Mouse (Mus musculus): ENCODE results near the gene Bin2. TPM values are rescaled to one million over a fixed set of nuclear protein-coding genes. Genes with fewer than 3 reads are reported as not detected.

Bin2 gene
- total RNA-seq, 2 experiments from 2014 or later: 37.0 to 57.4 TPM

DNA sequence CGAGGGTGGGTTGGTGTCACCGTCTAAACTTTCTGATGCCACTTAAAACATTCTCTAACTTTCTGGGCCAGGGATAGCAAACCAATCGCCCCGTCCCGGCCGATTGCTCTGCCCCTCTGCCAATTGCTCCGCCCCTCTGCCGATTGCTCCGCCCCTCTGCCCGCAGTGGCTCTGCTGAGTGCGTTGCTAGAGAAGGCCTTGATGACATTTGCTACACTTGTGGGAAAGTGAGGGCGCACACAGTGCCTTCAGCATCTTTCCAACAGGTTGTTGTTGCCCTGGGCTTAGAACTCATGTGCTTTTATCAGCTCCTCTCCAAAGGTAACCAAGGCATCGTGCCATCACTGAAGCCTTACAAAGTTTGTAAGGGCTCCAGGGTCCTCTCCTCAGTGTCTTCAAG lies 15.9 kb upstream of the Bin2 start:
- peak; percentile 60 for ATAC-seq (replicated peaks; ENCODE audit: low FRiP score, low TSS enrichment, poor library complexity, severe bottlenecking)

DNA sequence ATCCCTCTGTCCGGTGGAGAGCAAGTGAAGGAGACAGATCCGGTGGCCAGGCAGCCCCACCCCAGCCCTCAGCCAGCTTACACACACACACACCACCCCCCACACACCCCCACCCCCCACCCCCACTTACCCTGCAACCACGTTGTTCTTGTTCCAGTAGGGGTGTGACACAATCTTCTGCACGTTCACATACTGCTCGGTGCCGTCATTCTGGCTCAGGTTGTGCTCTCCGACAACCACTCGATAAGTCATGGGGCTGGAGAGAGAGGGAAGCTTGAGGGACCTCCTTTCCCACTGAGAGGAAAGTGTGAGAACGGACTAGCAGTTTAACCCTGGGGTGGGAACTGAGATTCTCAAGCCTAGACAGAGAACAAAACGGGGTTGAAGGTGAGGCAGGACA lies 15.1 kb upstream of the Bin2 start:
- ATAC-seq (replicated peaks; ENCODE audit: low FRiP score, low TSS enrichment, poor library complexity, severe bottlenecking): no peak

DNA sequence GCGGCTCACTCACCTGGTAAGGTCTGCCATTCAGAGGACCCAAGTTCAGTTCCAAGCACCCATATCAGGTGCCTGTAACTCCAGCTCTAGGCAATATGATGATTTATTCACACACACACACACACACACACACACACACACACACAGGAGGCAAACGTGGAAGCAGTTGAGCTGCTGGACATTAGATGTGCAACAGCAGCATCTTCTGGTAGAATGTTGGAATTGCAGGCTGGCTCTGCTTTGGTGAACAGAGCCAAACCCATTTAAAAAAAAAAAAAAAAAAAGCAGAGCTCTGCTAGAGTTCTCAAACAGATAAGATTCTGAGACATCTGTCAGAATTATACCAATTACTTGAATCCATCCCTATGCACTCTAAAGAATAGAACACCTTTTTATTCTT lies 13.7 kb upstream of the Bin2 start:
- peak; percentile 23 for ATAC-seq (replicated peaks; ENCODE audit: low FRiP score, low TSS enrichment, poor library complexity, severe bottlenecking)

DNA sequence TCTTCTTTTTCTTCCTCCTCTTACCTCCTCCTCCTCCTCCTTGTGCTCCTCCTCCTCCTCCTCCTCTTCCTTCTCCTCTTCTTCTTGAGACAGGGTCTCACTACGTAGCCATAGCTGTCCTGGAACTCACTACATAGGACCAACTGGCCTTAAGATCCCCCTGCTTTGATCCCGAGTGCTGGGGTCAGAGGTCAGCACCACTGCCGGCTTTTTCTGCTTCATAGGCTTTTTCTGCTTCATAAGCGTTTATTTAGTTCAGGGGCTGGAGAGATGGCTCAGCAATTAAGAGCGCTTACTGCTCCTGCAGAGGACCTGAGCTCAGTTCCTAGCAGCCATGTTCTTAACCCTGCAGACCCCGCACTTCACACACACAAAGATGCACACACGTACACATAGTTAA lies 12.4 kb upstream of the Bin2 start:
- no peak for ATAC-seq (replicated peaks; ENCODE audit: low FRiP score, low TSS enrichment, poor library complexity, severe bottlenecking)

DNA sequence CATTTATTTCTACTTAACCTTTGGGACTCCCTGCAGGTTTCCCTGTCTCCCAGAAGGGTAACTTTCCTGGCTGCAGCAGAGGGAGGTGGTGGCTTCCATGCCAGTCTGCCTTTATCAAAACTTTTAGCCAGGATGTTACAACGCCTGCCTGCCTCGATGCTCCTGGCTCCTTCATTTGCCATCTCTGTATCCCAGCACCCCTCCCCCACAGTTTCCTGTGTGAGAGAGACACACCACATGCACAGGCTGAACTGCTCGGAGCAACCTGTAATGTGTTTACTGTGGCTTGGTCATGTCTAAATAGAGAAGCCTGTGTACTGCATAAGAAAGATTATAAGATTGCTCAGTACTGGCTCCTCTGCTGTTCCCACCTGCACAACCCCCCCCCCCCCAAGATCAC lies 11.0 kb upstream of the Bin2 start:
- no peak for ATAC-seq (replicated peaks; ENCODE audit: low FRiP score, low TSS enrichment, poor library complexity, severe bottlenecking)

DNA sequence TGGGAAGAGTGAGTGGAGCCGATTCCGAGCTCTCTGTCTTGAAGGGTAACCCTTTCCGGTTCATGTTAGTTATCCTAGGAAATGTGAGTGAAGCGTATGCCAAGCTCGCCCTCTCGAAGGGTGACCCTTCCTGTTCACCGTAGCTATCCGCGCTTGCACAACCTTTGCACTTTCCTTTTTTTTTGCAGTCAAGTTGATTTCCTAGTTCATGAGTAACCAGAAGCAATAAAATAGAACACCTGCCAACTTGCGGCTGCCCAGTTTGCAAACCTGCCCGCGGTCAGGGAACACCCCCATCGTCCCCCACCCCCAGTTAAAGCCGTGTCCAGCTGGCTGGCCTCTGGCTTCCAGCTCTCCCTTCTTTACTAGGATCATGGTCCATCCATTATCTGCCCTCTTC lies 9.7 kb upstream of the Bin2 start:
- no peak for ATAC-seq (replicated peaks; ENCODE audit: low FRiP score, low TSS enrichment, poor library complexity, severe bottlenecking)

DNA sequence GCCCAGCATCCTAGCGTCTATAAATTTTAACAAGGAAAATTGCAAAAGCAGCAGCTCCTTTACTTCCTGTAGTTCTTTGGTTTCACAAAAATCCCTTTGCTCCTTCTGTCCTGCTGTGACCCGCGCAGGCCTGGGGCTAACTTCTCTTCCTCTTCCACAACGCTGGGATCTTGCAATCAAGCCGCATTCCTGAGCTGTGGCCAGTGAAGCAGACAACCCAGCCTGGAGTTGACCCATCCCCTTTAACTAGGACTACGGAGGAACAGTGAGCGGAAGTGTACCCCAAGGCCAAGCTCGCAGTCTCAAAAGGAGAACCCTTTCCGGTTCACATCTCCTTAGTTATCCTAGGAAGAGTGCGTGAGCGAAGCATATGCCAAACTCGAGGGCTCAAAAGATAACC lies 9.2 kb upstream of the Bin2 start:
- no peak for ATAC-seq (replicated peaks; ENCODE audit: low FRiP score, low TSS enrichment, poor library complexity, severe bottlenecking)

DNA sequence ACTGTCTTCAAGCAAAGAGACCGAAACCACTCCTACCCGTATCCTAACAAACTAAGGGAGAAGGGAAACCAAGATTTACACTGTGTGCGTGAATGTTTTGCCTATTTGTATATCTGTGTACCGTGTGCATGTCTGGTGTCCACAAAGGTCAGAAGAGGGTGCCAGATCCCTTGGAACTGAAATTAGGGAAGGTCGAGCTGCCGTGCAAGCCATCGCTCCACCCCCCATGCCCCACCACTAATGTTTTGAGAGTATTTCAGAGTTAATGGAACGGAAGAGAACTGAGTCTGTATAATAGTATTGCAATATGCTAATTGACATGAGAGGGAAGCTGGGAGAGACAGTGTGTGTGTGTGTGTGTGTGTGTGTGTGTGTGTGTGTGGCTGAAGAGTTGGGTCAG lies 8.3 kb upstream of the Bin2 start:
- ATAC-seq (replicated peaks; ENCODE audit: low FRiP score, low TSS enrichment, poor library complexity, severe bottlenecking): no peak

DNA sequence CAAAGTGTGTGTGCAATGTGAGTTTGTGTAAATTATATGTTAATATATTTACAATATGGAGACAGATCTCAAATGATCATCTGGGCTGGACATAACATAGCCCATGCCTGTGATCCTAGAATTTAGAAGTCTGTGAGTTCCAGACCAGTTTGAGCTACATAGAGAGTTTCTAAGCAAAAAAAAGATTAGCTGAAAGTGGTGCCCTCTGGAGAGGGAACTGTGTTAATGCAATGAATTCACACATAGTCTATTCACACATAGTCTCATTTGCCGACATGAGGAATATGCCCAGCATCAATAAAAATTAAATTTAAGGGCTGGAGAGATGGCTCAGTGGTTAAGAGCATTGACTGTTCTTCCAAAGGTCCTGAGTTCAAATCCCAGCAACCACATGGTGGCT lies 7.2 kb upstream of the Bin2 start:
- ATAC-seq (replicated peaks; ENCODE audit: low FRiP score, low TSS enrichment, poor library complexity, severe bottlenecking): no peak

DNA sequence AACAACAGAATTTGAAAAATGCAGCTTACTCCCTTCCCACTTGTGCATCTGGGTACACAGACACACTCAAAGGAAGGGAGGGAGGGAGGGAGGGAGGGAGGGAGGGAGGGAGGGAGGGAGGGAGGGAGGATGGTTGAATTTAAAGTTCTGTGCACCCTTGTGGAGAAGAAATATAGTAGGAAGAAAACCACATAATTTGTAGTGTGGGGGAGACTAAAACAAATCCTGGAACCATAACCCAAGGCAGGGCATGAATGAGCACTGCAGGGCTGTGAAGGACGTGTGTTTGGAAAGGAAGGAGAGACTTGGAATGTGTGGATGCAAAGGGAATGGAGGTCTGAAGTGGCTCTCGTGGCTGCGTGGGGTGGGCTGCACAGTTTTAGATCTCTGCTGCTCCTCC lies 6.1 kb upstream of the Bin2 start:
- no peak for ATAC-seq (replicated peaks; ENCODE audit: low FRiP score, low TSS enrichment, poor library complexity, severe bottlenecking)

DNA sequence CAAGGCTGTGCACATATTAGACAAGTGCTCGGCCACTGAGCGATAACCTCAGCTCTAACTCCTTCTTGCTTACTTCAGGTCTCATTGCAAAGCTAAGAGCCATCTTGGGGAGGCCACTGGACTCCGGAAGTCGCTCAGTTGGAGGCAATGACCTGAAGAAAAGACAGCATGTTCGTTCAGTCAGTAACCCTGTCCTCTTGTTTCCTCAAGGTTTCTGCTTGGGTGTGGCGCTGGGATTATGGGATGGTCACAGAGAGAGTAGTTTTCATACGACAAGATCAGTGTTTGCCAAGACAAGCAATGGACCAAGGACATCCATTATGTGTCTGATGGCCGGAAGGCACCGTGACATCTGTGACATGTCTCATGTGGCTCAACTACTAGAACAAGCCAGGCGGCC lies 5.2 kb upstream of the Bin2 start:
- no peak for ATAC-seq (replicated peaks; ENCODE audit: low FRiP score, low TSS enrichment, poor library complexity, severe bottlenecking)

DNA sequence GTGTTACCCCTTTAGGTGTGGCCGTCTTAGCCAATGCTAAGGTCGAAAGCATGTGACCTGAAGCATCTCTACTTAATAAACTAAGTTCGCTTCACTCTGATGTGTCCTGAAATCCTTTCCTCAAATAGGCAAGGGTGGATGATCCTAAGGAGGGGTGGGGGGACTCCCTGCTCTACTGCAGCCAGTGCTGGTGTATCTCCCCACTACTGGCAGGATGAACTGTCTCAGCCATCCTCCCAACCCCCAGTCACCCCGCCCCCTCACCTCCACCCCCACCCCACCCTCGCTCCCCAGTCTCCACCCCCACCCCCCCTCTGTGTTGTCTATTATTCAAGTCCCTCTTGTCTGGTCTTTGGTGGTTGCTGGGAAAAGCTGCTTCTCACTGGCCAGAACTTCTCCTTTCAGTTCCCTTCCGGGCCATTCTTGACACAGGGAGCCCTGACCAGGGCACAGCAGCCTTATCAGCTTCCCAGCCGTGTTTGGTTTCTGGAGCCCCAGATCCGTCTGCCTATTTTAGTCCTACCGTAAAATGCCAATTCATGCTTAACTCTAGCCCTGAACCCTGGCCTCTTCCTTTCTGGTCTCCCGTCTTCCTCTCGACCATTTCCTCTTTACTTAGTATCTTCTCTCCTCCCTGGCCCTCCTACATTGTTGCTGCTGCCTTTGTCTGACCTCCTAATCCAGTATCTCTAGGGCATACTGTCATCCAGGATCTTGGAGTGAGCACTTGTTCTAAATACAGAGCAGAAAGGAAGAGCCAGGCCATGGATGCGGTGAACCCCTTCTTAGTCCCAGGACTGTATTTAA lies 4.4 kb upstream of the Bin2 start:
- peak; percentile 68 for ATAC-seq (replicated peaks; ENCODE audit: low FRiP score, low TSS enrichment, poor library complexity, severe bottlenecking)

DNA sequence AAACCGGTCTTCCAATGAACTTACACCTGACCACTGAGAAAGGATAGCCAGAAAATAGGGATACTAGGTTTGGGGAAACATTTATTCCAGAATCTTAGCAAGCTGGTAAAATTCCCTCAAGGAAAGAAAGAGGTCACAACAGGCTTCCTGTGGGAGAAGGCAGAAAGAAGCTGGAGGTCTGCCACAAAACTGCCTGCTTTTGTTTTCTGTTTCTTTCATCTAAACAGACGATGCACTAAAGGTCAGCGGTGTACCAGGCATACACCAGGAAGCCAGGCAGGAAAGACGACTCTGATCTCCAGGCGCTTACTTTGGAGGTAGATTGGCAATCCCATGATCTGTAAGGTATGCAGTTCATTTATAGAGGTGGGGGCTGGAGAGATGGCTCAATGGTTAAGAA lies 1.5 kb upstream of the Bin2 start:
- no peak for ATAC-seq (replicated peaks; ENCODE audit: low FRiP score, low TSS enrichment, poor library complexity, severe bottlenecking)

DNA sequence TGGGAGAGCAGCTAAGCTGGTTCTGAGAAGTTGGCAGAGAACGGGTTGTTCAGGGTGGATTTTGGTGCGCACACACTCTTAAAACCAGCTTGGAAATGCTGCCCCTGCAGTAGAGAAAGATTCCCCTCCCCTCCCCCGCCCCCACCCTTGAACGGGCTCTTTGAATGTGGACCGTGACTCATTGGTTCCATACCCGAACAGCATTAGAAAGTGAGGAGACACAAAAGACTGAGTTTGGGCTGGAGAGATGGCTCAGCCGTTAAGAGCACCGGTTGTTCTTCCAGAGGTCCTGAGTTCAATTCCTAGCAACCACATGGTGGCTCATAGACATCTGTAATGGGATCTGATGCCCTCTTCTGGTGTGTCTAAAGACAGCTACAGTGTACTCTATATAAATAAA lies 651 bp upstream of the Bin2 start:
- no peak for ATAC-seq (replicated peaks; ENCODE audit: low FRiP score, low TSS enrichment, poor library complexity, severe bottlenecking)

DNA sequence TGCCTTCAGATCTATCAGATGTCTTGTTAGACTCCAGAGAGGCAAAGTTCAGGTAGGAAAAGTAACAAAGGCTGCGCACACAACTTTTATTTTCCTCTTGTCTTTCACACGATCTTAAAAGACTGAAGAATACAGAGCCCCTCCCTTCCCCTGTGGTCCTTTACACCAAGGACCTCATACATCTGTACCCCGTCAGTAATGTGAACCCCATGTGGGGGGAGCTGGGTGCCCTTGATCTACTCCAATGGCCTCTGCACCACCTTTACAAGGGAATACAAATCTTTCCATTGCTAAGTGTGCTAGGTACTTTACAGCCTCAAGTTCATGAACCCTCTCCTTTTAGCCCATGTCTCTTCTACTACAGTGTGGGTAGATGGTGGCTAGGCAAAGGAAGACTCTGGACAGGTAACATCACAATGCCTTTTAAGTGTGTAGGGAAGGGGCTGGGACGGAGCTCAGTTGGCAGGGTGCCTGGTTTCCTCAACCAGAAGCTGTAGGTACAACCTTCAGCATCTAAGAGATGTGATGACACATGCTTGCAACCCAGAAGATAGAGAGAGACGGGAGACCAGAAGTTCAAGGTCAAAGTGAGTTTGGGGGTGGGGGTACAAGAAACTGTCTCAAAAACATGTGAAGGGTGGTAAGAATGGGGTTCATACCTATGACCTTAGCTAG lies 1.3 kb downstream of the Bin2 start:
- no peak for ATAC-seq (replicated peaks; ENCODE audit: low FRiP score, low TSS enrichment, poor library complexity, severe bottlenecking)

DNA sequence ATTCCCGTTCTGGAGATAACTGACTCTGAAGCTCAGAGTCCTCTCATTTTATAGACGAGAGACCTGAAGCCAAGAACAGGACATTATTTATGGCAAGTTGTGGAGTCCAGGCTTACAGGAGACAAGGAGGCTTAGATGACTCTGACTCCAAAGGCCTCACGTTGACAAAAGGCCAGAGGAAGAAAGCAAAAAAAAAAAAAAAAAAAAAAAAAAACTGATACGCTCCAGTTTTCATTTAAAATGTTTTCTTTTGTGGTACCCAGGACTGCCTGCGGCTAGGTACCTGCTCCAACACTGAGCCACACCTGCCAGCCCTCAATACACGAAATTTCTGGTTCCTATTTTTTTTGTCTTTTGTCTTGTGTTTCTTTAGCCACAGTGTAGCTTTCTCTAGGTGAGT lies 1.9 kb downstream of the Bin2 start:
- ATAC-seq (replicated peaks; ENCODE audit: low FRiP score, low TSS enrichment, poor library complexity, severe bottlenecking): no peak

DNA sequence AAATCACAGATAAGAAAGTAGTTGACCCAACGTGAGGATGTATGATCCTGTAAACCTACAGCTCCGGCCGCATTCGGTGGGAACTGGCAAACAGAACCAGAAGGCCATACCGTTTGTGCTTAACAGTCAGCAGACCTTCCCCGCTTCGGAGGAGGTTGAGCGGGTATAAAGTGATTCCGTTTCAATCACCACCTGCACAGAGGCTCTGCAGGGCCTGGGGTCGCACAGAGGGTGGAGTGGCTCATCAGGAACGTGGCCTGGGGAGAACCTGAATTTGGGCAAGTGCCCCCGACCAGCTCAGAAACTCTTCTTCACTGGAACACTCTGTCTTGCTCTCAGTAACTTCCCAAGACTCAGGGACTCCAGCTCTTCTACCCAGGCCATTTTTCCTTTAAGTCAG lies 2.5 kb downstream of the Bin2 start:
- ATAC-seq (replicated peaks; ENCODE audit: low FRiP score, low TSS enrichment, poor library complexity, severe bottlenecking): peak; percentile 19; the same call in 1 of the 2 replicates

DNA sequence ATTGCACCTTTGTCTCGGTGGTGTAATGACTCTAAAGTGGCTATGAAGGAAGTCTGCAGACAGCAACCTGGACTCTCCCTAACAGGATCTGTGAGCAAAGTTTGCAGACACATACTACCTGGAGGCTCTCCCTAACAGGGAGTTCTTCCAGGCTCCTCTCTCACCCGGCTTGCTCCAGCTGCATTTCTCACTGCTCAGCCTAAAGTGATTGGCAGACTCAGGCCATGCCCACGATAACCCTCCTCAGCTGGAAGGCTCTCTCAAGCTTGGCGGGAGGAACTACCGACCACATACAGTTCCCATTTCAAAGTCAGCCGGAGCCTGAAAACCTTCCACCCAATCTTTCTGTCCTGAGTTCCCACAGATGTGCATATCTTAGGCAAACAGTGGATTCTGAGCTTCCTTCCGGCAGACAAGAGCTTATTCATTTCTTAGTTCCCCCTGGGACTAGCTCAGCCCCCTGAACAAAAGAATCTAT lies 3.1 kb downstream of the Bin2 start:
- ATAC-seq (replicated peaks; ENCODE audit: low FRiP score, low TSS enrichment, poor library complexity, severe bottlenecking): peak; percentile 64

DNA sequence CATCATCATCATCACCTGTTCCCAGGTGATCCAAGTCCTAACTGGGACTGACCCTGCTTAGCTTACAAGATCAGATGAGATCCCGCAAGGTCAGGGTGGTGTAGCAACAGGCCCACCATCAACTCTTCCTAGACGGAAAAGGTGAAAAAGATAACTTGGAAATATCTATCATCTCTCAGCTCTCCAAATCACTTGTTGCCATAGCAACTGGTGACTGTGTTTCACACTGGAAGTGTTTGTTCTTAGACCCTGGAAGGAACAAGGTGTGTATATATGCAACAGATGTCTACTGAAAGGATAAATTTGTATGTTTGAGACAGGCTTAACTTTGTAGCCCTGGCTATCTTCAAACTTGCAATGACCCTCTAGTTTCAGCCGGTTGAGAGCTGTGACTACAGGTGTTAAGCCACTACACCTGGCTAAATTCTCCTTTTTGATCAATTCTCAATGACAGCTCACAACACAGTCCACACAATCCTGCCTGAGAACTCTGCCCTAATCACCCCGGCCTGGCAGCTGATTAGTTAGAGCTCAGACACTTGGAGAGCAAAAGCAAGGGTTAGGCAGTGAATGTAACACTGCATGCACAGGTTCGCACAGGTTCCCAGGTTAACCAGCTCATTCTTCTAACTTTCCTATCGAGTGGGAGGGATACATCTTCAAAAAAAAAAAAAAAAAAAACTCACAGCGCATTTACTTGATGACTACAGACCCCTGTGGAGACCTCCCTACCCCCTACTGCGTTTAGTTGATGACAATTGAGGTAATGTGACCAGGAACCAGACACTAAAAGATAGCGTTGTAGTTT lies 3.7 kb downstream of the Bin2 start:
- ATAC-seq (replicated peaks; ENCODE audit: low FRiP score, low TSS enrichment, poor library complexity, severe bottlenecking): no peak

DNA sequence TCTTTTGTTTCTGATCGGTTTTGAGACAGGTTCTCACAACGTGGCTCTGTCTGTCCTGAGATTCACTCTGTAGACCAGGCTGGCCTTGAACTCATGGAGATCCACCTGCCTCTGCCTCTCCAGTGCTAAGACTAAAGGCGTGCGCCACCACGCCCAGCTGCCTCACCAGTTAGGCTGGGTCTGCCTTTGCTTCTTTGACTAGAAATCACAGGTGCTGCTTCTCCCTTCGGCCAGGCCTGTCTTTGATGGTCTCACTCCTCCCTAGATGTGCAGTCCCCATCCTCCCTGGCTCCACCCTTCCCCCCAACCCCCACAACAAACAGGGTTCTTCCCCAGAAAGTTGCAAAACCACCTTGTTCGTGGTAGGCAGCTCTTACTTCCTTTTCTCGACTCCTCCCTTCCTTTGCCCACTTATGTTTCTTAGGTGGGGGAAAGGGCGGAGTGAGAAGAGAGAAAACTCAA lies 4.5 kb downstream of the Bin2 start:
- no peak for ATAC-seq (replicated peaks; ENCODE audit: low FRiP score, low TSS enrichment, poor library complexity, severe bottlenecking)

All from megakaryocyte-erythroid progenitor cell, adult 5-6 weeks (primary cell).